Mouse (Mus musculus): Measurements from ENCODE around the gene Gas2. TPM values are rescaled to one million over a fixed set of nuclear protein-coding genes. Genes with fewer than 3 reads are reported as not detected.
A peak's percentile ranks its signal among the peaks of the same experiment; 100 is the strongest.

Gene Gas2
- 37.6 and 39.0 TPM in 2 replicates for polyA plus RNA-seq (2015; fragmentation: Nextera tagmentation; extraction: Ambion mirVana)

DNA sequence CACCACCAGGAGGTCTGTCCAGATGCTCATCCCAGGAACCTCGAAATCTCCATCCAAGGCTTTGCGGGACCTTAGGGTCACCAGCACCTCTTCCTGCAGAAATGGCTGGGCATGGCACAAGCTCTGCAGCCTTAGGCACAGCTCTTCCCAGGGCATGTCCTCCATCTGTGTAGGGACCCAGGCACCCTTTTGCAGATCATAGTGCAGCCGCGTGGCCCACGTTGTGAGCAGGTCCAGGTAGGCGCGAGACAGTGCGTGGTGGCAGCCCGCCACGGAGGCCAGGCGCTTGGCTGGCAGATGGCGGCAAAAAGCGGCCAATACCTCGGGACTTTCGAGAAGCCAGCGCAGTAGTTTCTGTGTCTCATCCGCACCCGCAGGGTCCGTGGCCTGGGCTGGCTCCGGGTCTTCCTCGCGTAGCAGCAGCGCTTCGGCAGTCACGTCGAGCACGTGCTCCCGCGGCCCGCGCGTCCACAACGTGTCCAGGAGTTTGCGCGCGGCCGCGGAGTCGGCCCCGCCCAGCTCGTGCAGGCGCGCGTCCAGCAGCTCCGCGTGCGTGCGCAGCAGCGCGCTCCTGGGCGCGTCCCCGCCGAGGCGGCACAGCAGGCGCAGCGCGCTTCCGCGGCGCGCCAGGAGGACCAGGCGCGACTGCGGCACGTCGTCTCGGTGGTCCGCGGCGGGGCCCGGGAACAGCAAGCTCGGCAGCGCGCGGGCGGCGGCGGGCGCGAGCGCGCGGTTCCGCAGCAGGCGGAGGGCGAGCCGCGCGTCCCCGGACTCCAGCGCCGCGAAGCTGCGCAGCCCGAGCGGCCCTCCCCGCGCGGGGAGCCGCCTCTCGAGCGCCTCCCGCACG, at the start of gene Gas2:
Gene Gas2 (plus strand): TSS at position 766 of the 847 bp plus-strand sequence.
- Histone ChIP-seq H3K36me3 (peaks cover 15% of the 10 kb centered on the region), H3K27me3 (no peaks in the 10 kb centered on the region), H3K9ac (peak within 1 kb of the TSS; percentile 91), H3K27ac (peak within 1 kb of the TSS; percentile 98), H3K9me3 (no peaks in the 10 kb centered on the region), H3K4me3 (peak within 1 kb of the TSS; percentile 74), H3K4me2 (peak within 1 kb of the TSS; percentile 61), H3K4me1 (peaks cover 19% of the 10 kb centered on the region)
- WGBS = 8% methylated on average over 90 of the region's 105 CpGs
- ATAC-seq (ENCODE audit: insufficient number of reproducible peaks, insufficient read depth, low FRiP score, low TSS enrichment, low read depth) = peak; percentile 89

DNA sequence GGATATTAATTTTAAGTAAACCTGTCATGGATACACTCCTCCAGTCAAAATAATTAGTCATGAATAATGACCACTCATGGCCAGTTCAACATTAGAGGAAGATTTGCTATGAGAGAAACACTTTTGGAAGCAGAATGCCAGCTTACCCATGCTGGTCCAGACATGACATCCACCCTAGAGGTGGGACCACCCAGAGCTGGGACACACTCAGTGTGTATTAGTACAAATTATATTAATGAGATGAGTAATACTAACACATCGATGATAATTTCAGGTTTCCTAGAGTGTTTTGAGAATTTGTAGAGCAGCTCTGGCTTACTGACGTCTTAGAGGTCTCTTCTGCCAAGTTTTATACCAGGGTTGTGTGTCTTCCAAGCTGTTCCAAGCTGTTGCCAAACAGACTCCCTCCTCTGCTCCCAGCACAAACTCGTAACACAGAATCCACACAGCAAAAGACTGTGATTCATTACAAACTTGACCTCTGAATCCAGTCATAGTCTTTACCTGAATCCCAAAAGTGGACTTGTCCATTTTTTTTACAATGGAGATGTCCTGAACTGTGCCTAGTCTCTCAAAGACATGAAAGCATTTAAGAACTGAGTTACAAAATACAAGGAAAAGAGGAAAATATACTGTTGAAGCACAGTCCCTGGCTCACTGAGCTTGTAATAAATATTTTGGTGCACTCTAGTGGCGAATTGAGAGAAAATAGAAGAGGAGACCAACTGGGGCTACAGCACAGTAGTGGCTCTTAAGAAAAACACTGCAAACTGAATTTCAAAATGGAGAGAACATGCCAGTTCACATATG, 46.1 kb upstream of the Gas2 start:
- Histone ChIP-seq H3K4me3 (no peak overlapping the region), H3K36me3 (no peaks in the 10 kb centered on the region), H3K4me1 (no peaks in the 10 kb centered on the region), H3K27ac (no peak overlapping the region), H3K9me3 (no peaks in the 10 kb centered on the region), H3K27me3 (peaks cover 3% of the 10 kb centered on the region; the same call in 1 of the 2 replicates), H3K9ac (no peak overlapping the region), H3K4me2 (no peak overlapping the region)
- WGBS = 56% methylated on average over 4 of the region's 4 CpGs
- no peak for ATAC-seq (ENCODE audit: insufficient number of reproducible peaks, insufficient read depth, low FRiP score, low TSS enrichment, low read depth)

DNA sequence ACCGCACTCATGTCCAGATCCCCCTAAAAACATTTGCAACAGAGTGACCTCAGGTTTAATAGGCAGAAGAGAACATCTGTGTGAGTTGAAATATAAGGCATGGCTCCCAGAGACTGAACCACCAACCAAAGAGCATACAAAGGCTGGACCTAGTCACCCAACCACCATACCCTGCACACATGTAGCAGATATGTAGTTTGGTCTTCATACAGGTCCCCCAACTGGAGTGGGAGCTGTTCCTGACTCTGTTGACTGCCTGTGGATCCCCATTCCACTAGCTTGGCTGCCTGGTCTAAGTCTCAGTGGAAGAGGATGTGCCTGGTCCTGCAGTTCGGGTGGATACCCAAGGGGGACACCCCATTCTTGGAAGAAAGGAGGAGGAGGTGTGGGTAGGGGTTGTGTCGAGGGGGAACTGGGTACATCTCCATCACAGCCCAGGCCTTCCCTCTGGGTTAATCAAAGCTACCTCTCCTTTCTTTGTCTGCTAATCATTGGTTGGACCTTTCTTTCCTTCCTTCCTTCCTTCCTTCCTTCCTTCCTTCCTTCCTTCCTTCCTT, 45.5 kb upstream of the Gas2 start:
- ATAC-seq (ENCODE audit: insufficient number of reproducible peaks, insufficient read depth, low FRiP score, low TSS enrichment, low read depth) = no peak
- Histone ChIP-seq H3K4me2 (no peak overlapping the region), H3K4me1 (no peaks in the 10 kb centered on the region), H3K27ac (no peak overlapping the region), H3K36me3 (no peaks in the 10 kb centered on the region), H3K9me3 (no peaks in the 10 kb centered on the region), H3K9ac (no peak overlapping the region), H3K4me3 (no peak overlapping the region), H3K27me3 (peaks cover 3% of the 10 kb centered on the region; the same call in 1 of the 2 replicates)
- 51% methylated on average over 3 of the region's 3 CpGs for WGBS

DNA sequence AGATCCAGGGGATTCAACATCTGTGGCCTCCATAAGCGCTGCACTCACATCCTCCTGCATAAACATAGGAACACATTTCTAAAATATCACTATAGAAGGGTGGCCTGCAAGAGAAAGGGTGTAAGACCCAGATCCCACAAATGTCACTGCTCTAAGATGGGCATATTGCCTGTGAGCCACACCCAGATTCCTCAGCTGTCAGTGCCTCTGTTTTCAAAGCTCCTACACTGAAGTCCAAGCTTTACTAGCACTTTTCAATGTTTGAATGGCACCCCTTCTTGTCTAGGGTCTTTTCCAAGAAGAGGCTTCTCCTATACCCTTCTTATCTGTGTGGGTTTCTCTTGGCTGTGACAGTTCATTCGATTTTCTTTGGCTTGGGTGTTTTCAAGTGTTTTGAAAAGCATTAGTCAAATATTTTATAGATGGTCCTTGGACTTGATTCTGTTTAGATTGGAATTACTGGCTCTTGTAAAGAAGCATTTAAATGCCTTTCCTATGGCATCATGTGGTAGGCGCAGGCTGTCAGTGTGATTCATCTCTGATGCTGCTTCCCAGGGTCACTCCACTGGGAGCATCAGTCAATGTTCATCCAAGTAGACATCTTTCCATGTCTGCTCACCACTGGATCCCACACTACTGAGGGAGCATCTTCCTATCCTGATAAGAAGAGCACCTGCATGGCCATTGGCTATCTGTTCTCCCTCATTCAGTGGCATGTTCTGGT, 43.4 kb upstream of the Gas2 start:
- H3K36me3 ChIP-seq = no peaks in the 10 kb centered on the region

DNA sequence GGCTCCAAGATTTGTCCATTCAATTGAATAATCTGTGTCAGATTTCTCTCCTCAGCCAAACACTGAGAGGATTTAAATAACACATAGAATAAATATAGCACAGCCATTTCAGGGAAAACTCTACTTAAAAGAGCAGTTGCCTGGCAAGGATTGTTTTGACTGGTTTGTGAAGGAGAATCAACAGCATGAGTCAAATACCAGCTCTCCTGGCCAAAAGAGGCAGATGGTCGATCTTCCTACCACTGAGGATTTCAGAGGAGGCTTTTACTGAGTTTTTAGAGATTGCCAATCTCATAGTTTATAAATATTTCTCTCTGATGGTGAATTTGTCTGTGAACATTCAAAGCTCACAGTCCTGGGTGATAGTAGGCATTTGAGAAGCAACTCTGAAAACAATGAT, 41.9 kb upstream of the Gas2 start:
- 71% methylated on average over 1 of the region's 1 CpGs for WGBS
- Histone ChIP-seq H3K4me2 (no peak overlapping the region), H3K36me3 (no peaks in the 10 kb centered on the region), H3K27ac (no peak overlapping the region), H3K27me3 (peaks cover 3% of the 10 kb centered on the region; the same call in 1 of the 2 replicates), H3K4me1 (no peaks in the 10 kb centered on the region), H3K9me3 (no peaks in the 10 kb centered on the region), H3K9ac (no peak overlapping the region), H3K4me3 (no peak overlapping the region)
- no peak for ATAC-seq (ENCODE audit: insufficient number of reproducible peaks, insufficient read depth, low FRiP score, low TSS enrichment, low read depth)

More for the DNA sequence above, 43.4 kb upstream of the Gas2 start:
- Histone ChIP-seq H3K27me3 (peaks cover 3% of the 10 kb centered on the region; the same call in 1 of the 2 replicates), H3K9me3 (no peaks in the 10 kb centered on the region), H3K4me2 (no peak overlapping the region), H3K9ac (no peak overlapping the region), H3K4me1 (no peaks in the 10 kb centered on the region), H3K4me3 (no peak overlapping the region), H3K27ac (no peak overlapping the region)
- no peak for ATAC-seq (ENCODE audit: insufficient number of reproducible peaks, insufficient read depth, low FRiP score, low TSS enrichment, low read depth)
- WGBS = 67% methylated on average over 3 of the region's 3 CpGs

DNA sequence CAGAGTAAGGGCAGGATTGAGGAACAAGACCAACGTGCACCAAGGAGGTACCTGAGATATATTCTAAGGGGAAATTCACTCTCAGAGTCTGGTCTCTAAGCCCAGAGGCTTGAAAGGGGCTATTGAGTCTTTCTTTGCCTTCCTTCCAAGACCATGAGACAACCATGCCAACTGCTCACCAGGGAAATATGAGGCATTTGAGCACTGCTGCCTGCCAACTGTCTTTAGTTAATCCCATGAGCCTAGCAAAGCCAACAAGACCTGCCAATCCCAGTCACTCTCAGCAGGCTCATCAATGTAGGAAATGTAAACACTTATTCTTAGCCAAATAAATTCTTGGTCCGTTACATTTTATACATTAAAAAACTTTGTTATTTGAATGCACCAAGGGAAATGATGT, 40.3 kb upstream of the Gas2 start:
- H3K27ac ChIP-seq = no peak overlapping the region
- ATAC-seq (ENCODE audit: insufficient number of reproducible peaks, insufficient read depth, low FRiP score, low TSS enrichment, low read depth) = no peak
- no peaks in the 10 kb centered on the region for H3K9me3 ChIP-seq
- H3K4me1 ChIP-seq = no peaks in the 10 kb centered on the region
- WGBS = 79% methylated on average over 2 of the region's 2 CpGs
- H3K9ac ChIP-seq = no peak overlapping the region
- no peak overlapping the region for H3K4me3 ChIP-seq
- no peaks in the 10 kb centered on the region for H3K36me3 ChIP-seq
- H3K27me3 ChIP-seq = peaks cover under 1% of the 10 kb centered on the region; the same call in 1 of the 2 replicates
- H3K4me2 ChIP-seq = no peak overlapping the region

DNA sequence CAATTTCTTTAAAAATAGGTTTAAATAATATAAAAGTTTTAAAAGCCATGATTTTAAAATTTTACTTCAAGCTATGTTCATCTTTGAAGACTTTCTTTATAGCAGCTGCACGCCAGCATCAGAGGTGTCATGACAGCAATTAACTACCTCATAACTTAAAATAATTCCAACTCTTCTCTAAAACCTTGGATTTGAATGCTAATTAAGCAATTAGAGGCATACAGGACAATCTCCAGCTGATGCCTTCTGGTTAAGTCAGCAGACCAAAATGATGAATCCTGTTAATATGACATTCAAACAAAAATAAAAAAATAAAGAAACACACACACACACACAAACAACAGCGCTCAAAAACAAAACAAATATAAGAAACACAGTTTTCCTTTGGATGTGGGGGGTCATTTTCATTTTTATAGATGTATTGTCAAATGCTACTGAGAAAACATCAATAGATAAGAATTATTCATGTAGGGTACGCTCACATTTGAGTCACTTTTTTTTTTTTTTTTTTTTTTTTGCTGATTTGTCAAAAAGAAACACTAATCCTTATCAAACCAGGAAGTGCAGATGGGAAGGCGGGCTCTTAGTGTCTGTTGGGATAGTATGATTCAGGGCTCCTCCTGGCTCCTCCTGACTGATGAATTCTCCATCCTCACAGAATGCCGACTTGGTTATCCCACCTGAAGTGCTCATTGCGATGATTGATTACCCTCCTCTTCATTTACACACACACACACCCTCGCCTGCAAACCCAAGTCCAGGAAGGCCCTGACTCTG, 38.1 kb upstream of the Gas2 start:
- no peak overlapping the region for H3K9ac ChIP-seq
- WGBS = 81% methylated on average over 7 of the region's 7 CpGs
- no peak overlapping the region for H3K4me3 ChIP-seq
- no peak for ATAC-seq (ENCODE audit: insufficient number of reproducible peaks, insufficient read depth, low FRiP score, low TSS enrichment, low read depth)
- no peak overlapping the region for H3K27ac ChIP-seq
- no peak overlapping the region for H3K4me2 ChIP-seq
- no peaks in the 10 kb centered on the region for H3K27me3 ChIP-seq
- no peaks in the 10 kb centered on the region for H3K4me1 ChIP-seq
- H3K36me3 ChIP-seq = no peaks in the 10 kb centered on the region
- no peaks in the 10 kb centered on the region for H3K9me3 ChIP-seq

DNA sequence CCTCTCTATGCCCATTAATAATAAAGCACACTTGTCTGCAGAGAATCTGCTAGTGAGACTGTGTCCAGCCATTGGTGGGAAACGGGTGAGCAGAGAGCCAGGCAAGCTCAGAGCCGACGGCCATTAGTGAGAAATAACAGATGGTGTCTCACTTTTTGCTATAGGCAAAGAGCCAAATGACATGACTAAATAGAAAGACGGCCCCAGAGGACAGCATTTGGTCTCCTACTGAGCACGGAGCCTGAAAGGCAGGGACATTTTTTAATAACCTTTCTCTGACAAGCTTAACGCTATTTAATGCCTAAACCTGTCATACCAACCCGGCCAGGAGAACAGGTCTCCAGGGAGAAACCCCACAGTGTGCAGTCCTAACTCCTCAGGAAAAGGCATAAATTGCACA, 29.9 kb upstream of the Gas2 start:
- Histone ChIP-seq H3K27me3 (no peaks in the 10 kb centered on the region), H3K9me3 (no peaks in the 10 kb centered on the region), H3K4me1 (no peaks in the 10 kb centered on the region), H3K27ac (no peak overlapping the region), H3K4me2 (no peak overlapping the region), H3K36me3 (no peaks in the 10 kb centered on the region), H3K4me3 (no peak overlapping the region), H3K9ac (no peak overlapping the region)
- WGBS = 41% methylated on average over 7 of the region's 7 CpGs
- no peak for ATAC-seq (ENCODE audit: insufficient number of reproducible peaks, insufficient read depth, low FRiP score, low TSS enrichment, low read depth)

DNA sequence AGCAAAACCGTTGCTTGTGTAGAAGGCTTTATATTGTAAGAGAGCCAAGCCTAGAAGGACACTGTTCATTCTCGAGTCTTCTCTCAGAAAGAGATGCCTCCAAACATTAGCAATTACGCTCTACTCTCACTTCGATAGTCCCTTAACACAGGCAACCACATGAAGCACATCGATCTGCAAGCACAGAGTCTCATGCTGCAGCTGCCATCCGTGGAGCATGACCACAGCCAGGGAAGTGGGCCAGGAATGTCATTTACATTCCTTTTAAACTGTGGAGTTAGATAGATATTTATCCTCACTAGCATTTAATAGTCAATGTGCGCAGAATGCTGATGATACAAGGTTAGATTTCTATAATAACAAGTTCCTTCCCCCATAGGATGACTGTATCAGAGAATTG, 21.3 kb upstream of the Gas2 start:
- 69% methylated on average over 7 of the region's 7 CpGs for WGBS
- H3K9ac ChIP-seq = no peak overlapping the region

DNA sequence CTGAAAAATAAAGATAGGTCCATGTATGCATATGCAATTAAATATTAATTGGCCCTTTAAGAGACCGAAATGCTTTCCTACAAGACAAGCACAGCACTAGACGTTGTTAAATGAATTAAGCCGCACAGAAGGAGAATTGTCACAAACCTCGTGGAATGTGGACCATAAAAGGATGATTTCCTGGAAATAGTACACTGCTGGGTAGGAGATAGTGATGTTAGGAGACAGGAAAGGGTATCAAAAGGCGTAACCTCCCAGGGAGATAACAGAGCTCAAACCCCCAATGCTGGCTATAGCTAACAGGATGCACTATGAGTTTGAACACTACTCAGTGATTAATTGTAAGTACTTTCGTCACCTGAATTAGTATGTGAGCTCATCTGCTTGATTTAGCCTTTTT, 10.9 kb upstream of the Gas2 start:
- no peak overlapping the region for H3K9ac ChIP-seq
- no peaks in the 10 kb centered on the region for H3K27me3 ChIP-seq
- H3K27ac ChIP-seq = no peak overlapping the region
- H3K9me3 ChIP-seq = no peaks in the 10 kb centered on the region
- no peak overlapping the region for H3K4me3 ChIP-seq
- WGBS = 83% methylated on average over 6 of the region's 6 CpGs
- H3K36me3 ChIP-seq = no peaks in the 10 kb centered on the region
- no peaks in the 10 kb centered on the region for H3K4me1 ChIP-seq
- H3K4me2 ChIP-seq = no peak overlapping the region
- ATAC-seq (ENCODE audit: insufficient number of reproducible peaks, insufficient read depth, low FRiP score, low TSS enrichment, low read depth) = no peak

More for the DNA sequence above, 21.3 kb upstream of the Gas2 start:
- Histone ChIP-seq H3K4me3 (no peak overlapping the region), H3K27me3 (no peaks in the 10 kb centered on the region), H3K27ac (no peak overlapping the region), H3K36me3 (no peaks in the 10 kb centered on the region), H3K9me3 (0 out of 2 replicates have a peak, but pooled peaks cover 6% of the 10 kb centered on the region), H3K4me2 (no peak overlapping the region), H3K4me1 (0 out of 2 replicates have a peak, but pooled peaks cover 4% of the 10 kb centered on the region)
- no peak for ATAC-seq (ENCODE audit: insufficient number of reproducible peaks, insufficient read depth, low FRiP score, low TSS enrichment, low read depth)

All from embryonic facial prominence, embryonic 13.5 days (tissue).